Mouse (Mus musculus) liver, embryonic 11.5 days (tissue): ENCODE measurements around the gene Rrm2. TPM values are rescaled to one million over a fixed set of nuclear protein-coding genes. Genes with fewer than 3 reads are reported as not detected.
A peak's percentile ranks its signal among the peaks of the same experiment; 100 is the strongest.
"Not testable (repeated sequence)": the region's sequence is repeated elsewhere in the genome, so short reads cannot be mapped to it uniquely, and the experiment has no call there.

ENCODE experiments used
- ATAC-seq: fragments of 200-750 bp; cut with Nextera tagmentation; replicated peaks from 2 replicates; pipeline ENCODE4 v1.8.0; 2017; ENCODE audit warnings: moderate number of reproducible peaks, mild to moderate bottlenecking, moderate TSS enrichment, moderate library complexity; ENCODE audit not compliant: low FRiP score
- DNase-seq: peaks from one replicate; pipeline ENCODE4 v3.0.0-alpha.2; 2017; ENCODE audit warnings: low spot score
- H3K27ac ChIP-seq: fragments of 300-500 bp; sonication (generic); 2 replicates; pipeline ENCODE4 v1.5.1; 2014; ENCODE audit warnings: mild to moderate bottlenecking, low read depth, low read length, control low read depth
- H3K27me3 ChIP-seq: fragments of 300-500 bp; sonication (generic); replicated peaks from 2 replicates; pipeline ENCODE4 v1.6.1; 2014; ENCODE audit warnings: low read length, mixed read lengths; ENCODE audit not compliant: control insufficient read depth, insufficient read depth
- H3K36me3 ChIP-seq: fragments of 300-500 bp; sonication (generic); 2 replicates; pipeline ENCODE4 v1.6.1; 2014; ENCODE audit warnings: mild to moderate bottlenecking, low read length, moderate library complexity, mixed read lengths; ENCODE audit not compliant: control insufficient read depth, insufficient read depth
- H3K4me1 ChIP-seq: fragments of 300-500 bp; sonication (generic); replicated peaks from 2 replicates; pipeline ENCODE4 v1.6.1; 2014; ENCODE audit warnings: low read length, mixed read lengths; ENCODE audit not compliant: control insufficient read depth, insufficient read depth
- H3K4me2 ChIP-seq: fragments of 300-500 bp; sonication (generic); 2 replicates; pipeline ENCODE4 v1.6.1; 2014; ENCODE audit warnings: mild to moderate bottlenecking, control low read depth, moderate library complexity
- H3K4me3 ChIP-seq: fragments of 300-500 bp; sonication (generic); 2 replicates; pipeline ENCODE4 v1.5.1; 2014; ENCODE audit warnings: low read depth, low read length, control low read depth
- H3K9ac ChIP-seq: fragments of 300-500 bp; sonication (generic); 2 replicates; pipeline ENCODE4 v1.6.1; 2014; ENCODE audit warnings: low read depth, low read length, control low read depth
- H3K9me3 ChIP-seq: fragments of 300-500 bp; sonication (generic); 2 replicates; pipeline ENCODE4 v1.6.1; 2016; ENCODE audit warnings: low read length, inconsistent platforms, mixed read lengths; ENCODE audit not compliant: control insufficient read depth
- WGBS: fragments of 180-500 bp; shearing (Covaris S2); extraction: QIAGEN DNeasy Blood & Tissue Kit; methylation state at CpG from one replicate; pipeline ENCODE4 v1.1.7; 2014; 5-methylcytosine and 5-hydroxymethylcytosine counted together
- polyA plus RNA-seq: library from polyadenylated mRNA; unstranded; fragments of >200 nt; fragmentation: Nextera tagmentation; extraction: Ambion mirVana; gene quantifications from 2 replicates; pipeline ENCODE4 v1.2.1, GENCODE M21; 2014

Gene Rrm2
- polyA plus RNA-seq, 1 experiment from 2014 or later, result 422 TPM

- DNase-seq (no peak), ATAC-seq (0 out of 2 replicates have a peak, but pooled peaks have one; percentile 39)
- WGBS, result 26% methylated on average over 2 of the region's 2 CpGs
- Histone ChIP-seq H3K27me3 (no peaks in the 10 kb centered on the region), H3K4me1 (0 out of 2 replicates have a peak, but pooled peaks cover 3% of the 10 kb centered on the region), H3K9ac (no peak overlapping the region), H3K36me3 (no peaks in the 10 kb centered on the region; the same call in 1 of the 2 replicates), H3K9me3 (peaks cover 6% of the 10 kb centered on the region; the same call in 1 of the 2 replicates), H3K4me2 (no peak overlapping the region), H3K27ac (no peak overlapping the region), H3K4me3 (no peak overlapping the region)
Measured at GRCm38 (mm10) chr12:24724369-24724768, 16.3 kb downstream of the Rrm2 start.

GRCm38 (mm10) chr12:24734828-24735394 is 26.9 kb downstream of the Rrm2 start:
- H3K9ac ChIP-seq, result no peak overlapping the region
- 75% methylated on average over 13 of the region's 13 CpGs for WGBS
- H3K4me1 ChIP-seq, result no peaks in the 10 kb centered on the region
- no peak for ATAC-seq
- no peak overlapping the region for H3K4me2 ChIP-seq
- no peak for DNase-seq
- H3K9me3 ChIP-seq, result no peaks in the 10 kb centered on the region
- H3K27ac ChIP-seq, result no peak overlapping the region
- H3K4me3 ChIP-seq, result no peak overlapping the region
- no peaks in the 10 kb centered on the region for H3K36me3 ChIP-seq
- H3K27me3 ChIP-seq, result no peaks in the 10 kb centered on the region

GRCm38 (mm10) chr12:24736956-24737355 is 28.9 kb downstream of the Rrm2 start:
- Histone ChIP-seq H3K9ac (no peak overlapping the region), H3K4me2 (no peak overlapping the region), H3K4me3 (no peak overlapping the region), H3K36me3 (no peaks in the 10 kb centered on the region), H3K27ac (no peak overlapping the region), H3K9me3 (no peaks in the 10 kb centered on the region), H3K27me3 (no peaks in the 10 kb centered on the region), H3K4me1 (no peaks in the 10 kb centered on the region)
- WGBS, result 66% methylated on average over 2 of the region's 2 CpGs
- ATAC-seq, result no peak
- no peak for DNase-seq

- 0 out of 2 replicates have a peak, but pooled peaks have one; percentile 23 for ATAC-seq
- WGBS, result 46% methylated on average over 1 of the region's 1 CpGs
Measured at GRCm38 (mm10) chr12:24739963-24740362, 31.9 kb downstream of the Rrm2 start.

GRCm38 (mm10) chr12:24741535-24741934 is 33.5 kb downstream of the Rrm2 start:
- H3K4me1 ChIP-seq, ATAC-seq, H3K4me3 ChIP-seq, H3K4me2 ChIP-seq, H3K9me3 ChIP-seq, H3K27ac ChIP-seq, H3K36me3 ChIP-seq, DNase-seq, H3K9ac ChIP-seq, H3K27me3 ChIP-seq: not testable (repeated sequence)
- WGBS, result 56% methylated on average over 6 of the region's 6 CpGs

More at GRCm38 (mm10) chr12:24739963-24740362, 31.9 kb downstream of the Rrm2 start:
- DNase-seq, result no peak
- Histone ChIP-seq H3K27ac (no peak overlapping the region), H3K27me3 (no peaks in the 10 kb centered on the region), H3K9ac (no peak overlapping the region), H3K4me3 (no peak overlapping the region), H3K4me1 (no peaks in the 10 kb centered on the region), H3K36me3 (no peaks in the 10 kb centered on the region), H3K4me2 (no peak overlapping the region), H3K9me3 (no peaks in the 10 kb centered on the region)

GRCm38 (mm10) chr12:24744309-24744708 is 36.3 kb downstream of the Rrm2 start:
- Histone ChIP-seq H3K36me3 (no peaks in the 10 kb centered on the region), H3K4me3 (no peak overlapping the region), H3K9me3 (no peaks in the 10 kb centered on the region), H3K4me1 (no peaks in the 10 kb centered on the region), H3K9ac (no peak overlapping the region), H3K27ac (no peak overlapping the region), H3K4me2 (no peak overlapping the region), H3K27me3 (no peaks in the 10 kb centered on the region)
- ATAC-seq, result no peak
- DNase-seq, result no peak
- WGBS, result 29% methylated on average over 1 of the region's 1 CpGs

- Histone ChIP-seq H3K27ac (no peak overlapping the region), H3K27me3 (no peaks in the 10 kb centered on the region), H3K9ac (no peak overlapping the region), H3K36me3 (no peaks in the 10 kb centered on the region), H3K9me3 (no peaks in the 10 kb centered on the region), H3K4me3 (no peak overlapping the region), H3K4me1 (no peaks in the 10 kb centered on the region), H3K4me2 (no peak overlapping the region)
- DNase-seq (no peak), ATAC-seq (no peak)
- WGBS, result 68% methylated on average over 5 of the region's 5 CpGs
Measured at GRCm38 (mm10) chr12:24746579-24747296, 38.7 kb downstream of the Rrm2 start.

- no peak overlapping the region for H3K27ac ChIP-seq
- H3K4me1 ChIP-seq, result no peaks in the 10 kb centered on the region
- no peak overlapping the region for H3K4me2 ChIP-seq
- ATAC-seq, result no peak
- H3K9ac ChIP-seq, result no peak overlapping the region
- no peak overlapping the region for H3K4me3 ChIP-seq
- WGBS, result 71% methylated on average over 8 of the region's 8 CpGs
- no peaks in the 10 kb centered on the region for H3K27me3 ChIP-seq
- no peaks in the 10 kb centered on the region for H3K36me3 ChIP-seq
- no peaks in the 10 kb centered on the region for H3K9me3 ChIP-seq
- DNase-seq, result no peak
Measured at GRCm38 (mm10) chr12:24747297-24747696, 39.3 kb downstream of the Rrm2 start.

- Histone ChIP-seq H3K36me3 (no peaks in the 10 kb centered on the region), H3K27ac (no peak overlapping the region), H3K4me1 (no peaks in the 10 kb centered on the region), H3K27me3 (no peaks in the 10 kb centered on the region), H3K4me3 (no peak overlapping the region), H3K9me3 (no peaks in the 10 kb centered on the region), H3K9ac (no peak overlapping the region), H3K4me2 (no peak overlapping the region)
- DNase-seq, result no peak
- WGBS, result 89% methylated on average over 6 of the region's 6 CpGs
- no peak for ATAC-seq
Measured at GRCm38 (mm10) chr12:24750521-24750920, 42.5 kb downstream of the Rrm2 start.
